Mouse (Mus musculus) erythroblast, embryonic 14.5 days (primary cell): ENCODE measurements around the gene 1700020L24Rik.

Source experiments
- GATA1 ChIP-seq: IDR thresholded peaks from 2 replicates; pipeline ENCODE4 v1.6.1; 2012; ENCODE audit warnings: low read length, inconsistent platforms, mixed read lengths
- TAL1 ChIP-seq: IDR thresholded peaks from 3 replicates; pipeline ENCODE4 v1.6.1; 2012; ENCODE audit warnings: low read length, inconsistent platforms, mixed read lengths

DNA sequence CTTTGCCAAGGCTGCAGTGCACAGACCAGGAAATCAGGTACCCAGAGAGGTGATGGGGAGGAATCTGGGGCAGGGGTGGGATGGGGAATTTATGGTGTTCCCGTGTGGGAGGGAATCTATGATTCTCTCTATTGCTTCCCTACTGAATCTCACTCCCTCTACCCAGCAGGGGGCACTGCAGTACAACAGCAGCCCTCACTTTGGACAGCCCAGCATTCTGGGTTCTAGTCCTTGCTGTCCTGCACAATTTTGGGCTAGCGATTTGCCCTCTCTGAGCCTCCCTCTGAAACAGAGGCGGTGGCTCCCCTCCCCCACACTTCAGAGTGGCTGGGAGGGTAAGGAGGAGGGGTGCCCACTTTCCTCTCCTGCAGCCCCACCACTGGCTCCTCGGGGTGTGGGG, 17.1 kb upstream of the 1700020L24Rik start:
- TF ChIP-seq GATA1 (no peak), TAL1 (no peak)
